Mouse (Mus musculus) regulatory T cell (primary cell): Measurements from ENCODE around the gene Ttc28.

Experiments used
- in situ Hi-C: fragments of 300-600 bp; cut with MboI, MseI; formaldehyde crosslinking; loops from one replicate; pipeline ENCODE4 v1.15.1; 2025; ENCODE audit warnings: high pct_unique_total_duplicates

Gene Ttc28

DNA sequence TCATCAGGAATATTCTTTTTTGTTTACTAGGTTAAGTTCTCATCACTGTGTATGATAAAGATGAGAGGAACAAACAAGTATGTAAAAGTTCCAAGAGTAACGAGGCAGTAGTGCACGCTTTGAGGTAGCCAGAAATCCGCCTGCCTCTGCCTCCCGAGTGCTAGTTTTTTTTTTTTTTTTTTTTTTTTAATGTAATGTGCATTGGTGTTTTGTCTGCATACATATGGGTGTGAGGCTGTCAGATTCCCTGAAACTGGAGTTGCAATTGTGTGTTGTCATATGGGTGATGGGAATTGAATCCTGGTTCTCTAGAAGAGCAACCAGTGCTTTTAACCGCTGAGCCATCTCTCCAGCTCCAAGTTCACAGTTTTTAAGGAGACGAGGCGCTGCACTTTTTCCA, 561 bp upstream of the Ttc28 start:
- in situ Hi-C loops: no loop called here

GRCm38 (mm10) chr5:110888596-110888995, 9.0 kb downstream of the Ttc28 start:
- in situ Hi-C loops: no loop called here

- in situ Hi-C loops: no loop called here
These were observed 10.3 kb downstream of the Ttc28 start for GRCm38 (mm10) chr5:110889945-110890344.

GRCm38 (mm10) chr5:110890561-110890960, 11.0 kb downstream of the Ttc28 start:
- in situ Hi-C loops: no loop called here

GRCm38 (mm10) chr5:110897114-110897788, 17.6 kb downstream of the Ttc28 start:
- in situ Hi-C loops: no loop called here

GRCm38 (mm10) chr5:110898169-110898568, 18.6 kb downstream of the Ttc28 start:
- in situ Hi-C loops: no loop called here

DNA sequence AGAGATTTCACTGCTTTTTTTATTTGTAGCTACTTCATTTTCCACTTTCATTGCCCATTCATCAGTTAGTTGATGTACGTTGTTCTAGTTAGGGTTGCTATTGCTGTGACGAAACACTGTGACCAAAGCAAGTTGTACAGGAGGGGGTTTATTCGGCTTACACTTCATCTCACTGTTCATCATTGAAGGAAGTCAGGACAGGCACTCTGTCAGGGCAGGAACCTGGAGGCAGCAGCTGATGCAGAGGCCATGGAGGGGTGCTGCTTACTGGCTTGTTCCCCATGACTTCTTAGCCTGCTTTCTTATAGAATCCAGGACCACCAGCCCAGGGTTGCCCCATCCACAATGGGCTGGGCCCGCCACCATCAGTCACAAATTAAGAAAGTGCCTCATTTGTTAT, 19.2 kb downstream of the Ttc28 start:
- in situ Hi-C loops: no loop called here

GRCm38 (mm10) chr5:110900331-110900730, 20.7 kb downstream of the Ttc28 start:
- in situ Hi-C loops: no loop called here

DNA sequence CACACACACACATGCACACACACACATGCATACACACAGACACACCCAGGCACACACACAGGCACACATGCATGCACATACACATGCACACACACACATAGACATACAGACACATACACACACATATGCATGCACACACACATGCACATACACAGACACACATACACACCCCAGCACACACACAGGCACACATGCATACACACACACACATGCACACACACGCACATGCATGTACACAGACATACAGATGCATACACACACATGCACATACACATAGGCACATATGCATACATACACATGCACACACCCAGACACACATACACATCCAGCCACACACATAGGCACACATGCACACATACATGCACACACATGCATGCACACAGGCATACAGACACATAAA, 27.1 kb downstream of the Ttc28 start:
- in situ Hi-C loops: no loop called here

DNA sequence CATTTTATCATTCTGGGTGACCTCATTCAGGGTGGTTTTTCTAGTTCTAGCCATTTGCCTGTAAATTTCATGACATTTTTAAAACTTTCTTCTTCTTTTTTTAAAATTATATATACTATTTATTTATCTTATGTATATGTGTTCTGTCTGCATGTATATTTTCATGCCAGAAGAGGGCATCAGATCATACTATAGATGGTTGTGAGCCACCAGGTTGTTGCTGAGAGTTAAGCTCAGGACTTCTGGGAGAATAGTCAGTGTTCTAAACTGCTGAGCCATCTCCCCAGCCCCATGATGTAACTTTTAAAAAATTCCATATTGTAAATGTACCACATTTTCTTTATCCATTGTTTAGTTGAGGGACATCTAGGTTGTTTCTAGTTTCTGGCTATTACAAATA, 29.3 kb downstream of the Ttc28 start:
- in situ Hi-C loops: no loop called here

GRCm38 (mm10) chr5:110909955-110910589, 30.5 kb downstream of the Ttc28 start:
- in situ Hi-C loops: no loop called here

DNA sequence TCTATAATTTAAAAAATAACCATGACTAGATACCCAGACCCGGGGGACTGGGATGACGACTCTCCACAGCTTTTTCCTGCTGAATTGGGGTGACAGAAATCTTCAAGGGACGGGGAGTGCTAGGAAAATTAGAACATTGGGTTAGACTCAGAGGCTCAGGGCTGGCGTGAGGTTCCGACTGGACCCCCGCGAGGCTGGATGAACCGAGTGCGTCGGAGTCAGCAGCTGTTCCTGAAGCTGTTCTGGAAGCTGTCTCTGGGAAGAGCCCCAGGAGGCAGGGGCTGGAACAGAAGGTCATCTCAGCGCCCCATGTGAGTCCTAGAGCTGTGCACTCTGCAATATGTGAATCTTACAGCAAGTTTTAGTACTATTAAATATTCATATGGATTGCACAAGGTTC, 35.3 kb downstream of the Ttc28 start:
- in situ Hi-C loops: no loop called here

DNA sequence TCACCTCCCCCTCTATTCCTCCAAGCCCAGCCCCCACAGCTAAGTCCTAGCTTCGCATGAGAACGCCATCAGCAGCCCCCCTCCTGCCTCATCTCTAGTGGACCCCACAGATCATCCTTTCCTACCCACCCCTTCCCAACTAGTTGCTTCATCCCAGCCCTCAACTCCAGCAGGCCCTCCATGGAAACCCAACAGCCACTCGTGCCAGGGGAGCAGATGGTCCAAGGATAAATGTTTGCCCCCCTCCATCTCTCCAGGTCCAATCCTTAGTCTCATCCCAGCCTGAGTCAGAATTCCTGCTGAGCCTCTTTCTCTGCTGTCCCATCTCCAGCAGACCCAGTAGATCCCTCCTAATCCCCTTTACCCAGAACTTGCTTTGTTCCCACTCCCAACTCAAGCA, 36.6 kb downstream of the Ttc28 start:
- in situ Hi-C loops: no loop called here

GRCm38 (mm10) chr5:110919541-110919940, 39.9 kb downstream of the Ttc28 start:
- in situ Hi-C loops: no loop called here

DNA sequence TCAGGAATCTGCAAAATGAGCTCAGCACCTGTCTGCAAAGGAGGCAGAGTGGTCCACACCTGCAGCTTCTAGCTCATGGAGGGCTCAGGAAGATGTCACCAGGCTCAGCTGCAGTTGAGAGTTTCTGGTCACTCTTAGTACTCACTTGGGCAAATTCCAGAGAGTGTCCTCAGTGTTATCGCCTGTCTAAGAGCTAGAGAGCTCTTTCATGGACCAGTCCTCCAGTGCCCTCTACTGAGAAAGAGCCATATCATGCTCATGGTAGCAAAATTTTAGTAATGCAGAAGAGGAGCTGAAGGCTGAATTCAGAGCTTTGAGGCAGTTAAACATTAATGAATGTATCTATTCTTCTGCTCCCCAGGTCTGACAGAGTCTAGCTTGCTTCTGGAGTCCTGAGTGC, 43.7 kb downstream of the Ttc28 start:
- in situ Hi-C loops: no loop called here

- in situ Hi-C loops: no loop called here
These were observed 45.0 kb downstream of the Ttc28 start for GRCm38 (mm10) chr5:110924636-110925035.

DNA sequence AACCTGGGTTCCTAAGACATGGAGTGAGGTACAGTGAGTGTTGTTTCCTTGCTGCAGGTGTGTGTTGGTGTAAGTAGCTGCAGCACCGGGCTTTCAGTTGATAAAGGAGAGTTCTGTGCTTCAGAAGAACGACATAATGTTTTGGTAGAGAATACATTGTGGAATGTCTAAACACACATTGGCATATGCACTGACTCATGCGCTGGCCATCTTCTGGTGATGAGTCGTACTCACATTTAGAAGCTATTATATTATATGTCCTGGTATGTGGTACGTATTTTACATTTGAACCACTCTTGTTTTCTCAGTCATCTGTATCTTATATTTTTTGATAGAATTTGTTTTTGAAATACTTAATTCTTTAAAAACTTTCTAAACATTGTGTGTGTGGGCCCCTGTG, 46.2 kb downstream of the Ttc28 start:
- in situ Hi-C loops: no loop called here

DNA sequence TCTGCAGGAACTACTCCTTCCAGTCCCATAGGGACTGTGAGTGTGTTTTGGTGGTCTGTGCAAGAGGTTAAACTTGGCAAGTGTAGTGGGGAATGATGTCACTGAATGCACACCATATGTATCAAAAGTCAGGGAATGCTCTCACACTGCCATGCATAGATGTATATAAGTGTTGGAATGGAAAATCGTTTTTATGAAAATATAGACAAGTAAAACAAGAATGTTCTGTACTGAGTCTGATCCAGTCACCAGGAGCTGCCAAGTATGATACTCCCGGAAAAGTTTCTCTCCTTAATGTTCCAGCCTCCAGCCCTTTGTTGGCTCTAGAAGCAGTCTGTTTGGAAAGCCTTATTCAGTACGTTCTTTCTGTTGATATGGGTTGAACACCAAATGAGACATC, 48.7 kb downstream of the Ttc28 start:
- in situ Hi-C loops: no loop called here

- in situ Hi-C loops: no loop called here
These were observed 49.7 kb downstream of the Ttc28 start for GRCm38 (mm10) chr5:110929306-110929705.

DNA sequence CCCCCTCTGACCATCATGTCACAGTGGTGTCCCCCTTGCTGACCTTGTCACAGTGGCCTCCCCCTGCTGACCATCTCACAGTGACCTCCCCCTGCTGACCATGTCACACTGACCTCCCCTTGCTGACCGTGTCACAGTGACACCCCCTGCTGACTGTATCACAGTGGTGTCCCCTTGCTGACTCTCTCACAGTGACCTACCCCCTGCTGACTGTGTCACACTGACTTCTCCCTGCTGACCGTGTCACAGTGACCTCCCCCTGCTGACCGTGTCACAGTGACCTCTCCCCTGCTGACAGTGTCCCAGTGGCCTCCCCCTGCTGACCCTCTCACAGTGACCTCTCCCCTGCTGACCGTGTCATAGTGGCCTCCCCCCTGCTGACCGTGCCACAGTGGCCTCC, 57.0 kb downstream of the Ttc28 start:
- in situ Hi-C loops: no loop called here

DNA sequence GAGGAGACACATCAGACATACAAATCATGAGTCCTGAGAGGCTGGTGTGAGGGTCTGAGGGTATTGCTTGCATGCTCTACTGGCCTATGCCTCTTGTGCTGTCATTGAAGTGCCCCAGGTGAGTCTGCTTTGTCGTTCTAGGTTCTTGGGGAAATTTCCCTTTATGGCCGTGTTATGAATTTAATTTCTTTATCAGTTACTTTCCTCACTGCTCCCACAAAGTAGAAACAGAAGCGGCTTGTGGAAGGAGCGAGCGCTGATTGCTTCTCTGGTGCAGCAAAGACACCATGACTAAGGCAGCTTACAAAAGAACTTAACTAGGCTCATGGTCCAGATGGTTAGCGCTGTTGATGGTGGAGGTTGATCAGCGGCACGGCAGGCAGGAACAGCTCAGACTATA, 64.7 kb downstream of the Ttc28 start:
- in situ Hi-C loops: no loop called here

- in situ Hi-C loops: no loop called here
These were observed 69.1 kb downstream of the Ttc28 start for GRCm38 (mm10) chr5:110948476-110949399.

DNA sequence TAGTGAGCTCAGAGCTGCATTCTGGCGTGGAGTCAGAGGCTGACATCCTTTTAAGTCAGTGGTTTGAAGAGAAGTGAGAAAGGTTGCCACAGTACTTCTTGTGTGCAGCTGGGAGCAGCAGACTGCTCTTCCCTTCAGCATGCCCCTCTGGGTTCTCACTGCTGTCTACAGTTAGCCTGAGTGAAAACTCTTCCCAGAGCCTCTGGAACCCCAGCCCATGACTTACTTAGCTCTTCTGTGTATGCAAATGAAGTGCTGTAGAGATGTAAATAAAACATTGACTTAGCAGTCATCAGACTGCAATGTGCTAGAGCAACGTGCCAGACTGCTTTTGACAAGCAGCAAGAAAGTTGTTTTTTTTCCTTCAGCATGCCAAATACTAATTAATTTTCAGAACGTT, 70.2 kb downstream of the Ttc28 start:
- in situ Hi-C loops: no loop called here
